Mouse (Mus musculus) bone marrow, adult 2 months (tissue): ENCODE measurements around the gene Trim47. TPM values are rescaled to one million over a fixed set of nuclear protein-coding genes. Genes with fewer than 3 reads are reported as not detected.
A peak's percentile ranks its signal among the peaks of the same experiment; 100 is the strongest.

Experiments used
- H3K27ac ChIP-seq: fragments of 200-500 bp; 2 replicates; pipeline ENCODE4 v1.5.1; 2012; ENCODE audit warnings: low read depth, mild to moderate bottlenecking, control low read depth, inconsistent platforms, low read length; ENCODE audit not compliant: control insufficient read depth, poor library complexity, insufficient read depth
- H3K4me1 ChIP-seq: fragments of 200-500 bp; 2 replicates; pipeline ENCODE4 v1.6.1; 2011; ENCODE audit warnings: low read length; ENCODE audit not compliant: control insufficient read depth, insufficient read depth
- H3K4me3 ChIP-seq: fragments of 200-500 bp; replicated peaks from 2 replicates; pipeline ENCODE3; 2011; ENCODE audit warnings: mild to moderate bottlenecking, low read depth, low read length, control low read depth; ENCODE audit not compliant: control insufficient read depth
- CTCF ChIP-seq: fragments of 200-500 bp; IDR thresholded peaks from 2 replicates; pipeline ENCODE4 v1.5.1; 2011; ENCODE audit warnings: low read length, control low read depth; ENCODE audit not compliant: control insufficient read depth, insufficient read depth
- POLR2A ChIP-seq: fragments of 200-500 bp; IDR thresholded peaks from 2 replicates; pipeline ENCODE4 v1.6.1; 2011; ENCODE audit warnings: low read depth, mild to moderate bottlenecking, control low read depth, low read length, borderline replicate concordance; ENCODE audit not compliant: control insufficient read depth
- WGBS: fragments of 180-500 bp; shearing (Covaris S2); methylation state at CpG from one replicate; pipeline ENCODE4 v1.1.7; 2018; 5-methylcytosine and 5-hydroxymethylcytosine counted together
- polyA plus RNA-seq: library from polyadenylated mRNA; stranded (reverse); fragments of >200 nt; gene quantifications from 2 replicates; pipeline ENCODE4 v1.2.4, GENCODE M21; 2011; ENCODE audit warnings: low replicate concordance; ENCODE audit not compliant: missing spikeins, insufficient read depth, insufficient read length

Trim47 gene
- polyA plus RNA-seq, 1 experiment: 8.9 TPM

GRCm38 (mm10) chr11:116081081-116081480 is 45.9 kb downstream of the Trim47 start:
- peaks cover 3% of the 10 kb centered on the region for H3K4me1 ChIP-seq
- TF ChIP-seq POLR2A: no peak
- TF ChIP-seq CTCF: peak; percentile 87
- WGBS: 59% methylated on average over 6 of the region's 6 CpGs
- H3K4me3 ChIP-seq: no peak overlapping the region
- H3K27ac ChIP-seq: no peak overlapping the region

DNA sequence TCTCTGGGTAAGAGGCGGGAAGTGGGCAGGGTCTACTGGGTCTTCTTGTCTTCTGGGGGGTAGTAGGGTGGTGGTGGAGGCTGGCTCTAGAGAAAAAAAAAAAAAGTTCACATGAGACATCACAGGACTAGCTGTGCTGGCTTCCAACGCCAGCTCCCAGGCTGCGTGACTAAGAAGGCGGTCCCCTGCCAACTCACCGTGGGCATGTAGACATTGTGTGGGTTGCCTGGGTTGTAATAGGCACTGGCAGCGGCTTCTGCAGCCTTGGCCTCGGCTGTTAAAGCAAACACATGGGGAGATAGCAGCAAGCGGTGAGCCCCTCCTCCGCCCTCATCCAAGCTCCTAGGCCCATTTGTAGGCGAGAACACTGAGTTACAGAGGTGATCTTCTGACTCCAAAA is 47.5 kb downstream of the Trim47 start:
- TF ChIP-seq CTCF (no peak), POLR2A (no peak)
- WGBS: 76% methylated on average over 10 of the region's 10 CpGs
- H3K4me1 ChIP-seq: peaks cover 2% of the 10 kb centered on the region; the same call in 1 of the 2 replicates

GRCm38 (mm10) chr11:116078676-116079320 is 48.2 kb downstream of the Trim47 start:
- WGBS: 68% methylated on average over 10 of the region's 10 CpGs
- TF ChIP-seq CTCF (no peak), POLR2A (no peak)
- Histone ChIP-seq H3K27ac (peak overlapping the region; percentile 72), H3K4me3 (no peak overlapping the region), H3K4me1 (peaks cover 2% of the 10 kb centered on the region; the same call in 1 of the 2 replicates)

More for the DNA sequence above, 47.5 kb downstream of the Trim47 start:
- no peak overlapping the region for H3K4me3 ChIP-seq
- H3K27ac ChIP-seq: no peak overlapping the region

DNA sequence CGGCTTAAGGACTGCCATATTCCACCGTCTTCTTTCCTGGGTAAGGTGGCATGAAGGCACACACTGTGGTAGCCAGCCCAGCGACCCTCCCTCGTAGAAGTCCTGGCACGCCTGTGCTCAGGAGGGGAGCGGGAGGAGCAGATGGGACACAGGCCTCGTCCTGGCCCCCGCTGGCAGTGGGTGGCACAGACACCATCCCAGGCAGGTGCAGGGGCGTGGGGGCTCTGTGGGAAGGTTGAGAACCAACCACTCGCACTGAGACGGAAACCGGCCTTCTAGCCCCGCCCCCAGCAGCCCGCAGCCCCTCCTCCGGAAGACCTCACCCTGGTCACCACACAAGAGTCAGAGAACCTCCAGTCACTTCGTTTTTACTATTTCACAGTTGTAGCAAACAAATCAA is 48.8 kb downstream of the Trim47 start:
- no peak for TF ChIP-seq CTCF
- TF ChIP-seq POLR2A: peak; percentile 95
- peak overlapping the region; percentile 98 for H3K27ac ChIP-seq
- WGBS: 3% methylated on average over 15 of the region's 16 CpGs
- H3K4me3 ChIP-seq: peak overlapping the region; percentile 71
- H3K4me1 ChIP-seq: peaks cover 2% of the 10 kb centered on the region; the same call in 1 of the 2 replicates

GRCm38 (mm10) chr11:116077446-116078204 is 49.4 kb downstream of the Trim47 start, which contains the start of gene Unc13d:
Unc13d (minus strand) TSS chr11:116077961.
- H3K4me1 ChIP-seq: peaks cover 2% of the 10 kb centered on the region; the same call in 1 of the 2 replicates
- WGBS: 2% methylated on average over 22 of the region's 22 CpGs
- TF ChIP-seq CTCF (peak; percentile 55), POLR2A (peak; percentile 85)

GRCm38 (mm10) chr11:116076836-116077235 is 50.2 kb downstream of the Trim47 start:
- peak overlapping the region; percentile 98 for H3K27ac ChIP-seq
- peaks cover 2% of the 10 kb centered on the region; the same call in 1 of the 2 replicates for H3K4me1 ChIP-seq
- WGBS: 8% methylated on average over 7 of the region's 7 CpGs
- TF ChIP-seq POLR2A: peak; percentile 63; the same call in 1 of the 2 replicates
- no peak for TF ChIP-seq CTCF
- peak overlapping the region; percentile 71 for H3K4me3 ChIP-seq

More at GRCm38 (mm10) chr11:116077446-116078204, 49.4 kb downstream of the Trim47 start, which contains the start of gene Unc13d:
- H3K4me3 ChIP-seq: peak within 1 kb of the TSS; percentile 71
- H3K27ac ChIP-seq: peak within 1 kb of the TSS; percentile 98

DNA sequence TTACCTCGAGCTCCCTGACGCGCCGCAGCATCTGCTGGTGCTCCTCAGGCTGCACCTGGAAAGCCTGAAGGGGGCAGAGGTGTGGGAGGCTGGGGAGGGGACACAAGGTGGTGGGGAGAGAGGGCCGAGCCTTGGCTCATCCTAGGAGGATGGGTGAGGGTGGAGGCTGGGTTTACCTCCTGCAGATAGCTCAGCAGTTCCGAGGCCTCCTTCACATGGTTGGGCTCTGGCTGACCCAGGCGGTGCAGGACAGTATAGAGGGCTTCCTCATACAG is 50.8 kb downstream of the Trim47 start:
- WGBS: 50% methylated on average over 7 of the region's 7 CpGs
- H3K4me3 ChIP-seq: peak overlapping the region; percentile 71
- H3K4me1 ChIP-seq: peaks cover 2% of the 10 kb centered on the region; the same call in 1 of the 2 replicates
- TF ChIP-seq POLR2A (no peak), CTCF (no peak)
- peak overlapping the region; percentile 98 for H3K27ac ChIP-seq

GRCm38 (mm10) chr11:116075539-116076265 is 51.3 kb downstream of the Trim47 start:
- H3K4me3 ChIP-seq: no peak overlapping the region
- TF ChIP-seq POLR2A: 0 out of 2 replicates have a peak, but pooled peaks have one; percentile 25
- no peak for TF ChIP-seq CTCF
- peaks cover 2% of the 10 kb centered on the region; the same call in 1 of the 2 replicates for H3K4me1 ChIP-seq
- WGBS: 52% methylated on average over 20 of the region's 20 CpGs
- H3K27ac ChIP-seq: peak overlapping the region; percentile 98
